Mouse (Mus musculus) cerebellum, adult 2 months (tissue): Measurements from ENCODE around the gene Cdh6. TPM values are rescaled to one million over a fixed set of nuclear protein-coding genes. Genes with fewer than 3 reads are reported as not detected.

ENCODE experiments used
- DNase-seq, 2 experiments: peaks; one replicate each; pipeline ENCODE4 v3.0.0; 2021
- H3K27ac ChIP-seq: fragments of 200-500 bp; 2 replicates; pipeline ENCODE4 v1.5.1; 2012; ENCODE audit warnings: low read length, control low read depth, inconsistent platforms; ENCODE audit not compliant: insufficient read depth
- H3K27me3 ChIP-seq: fragments of 200-500 bp; 2 replicates; pipeline ENCODE4 v1.6.1; 2012; ENCODE audit warnings: inconsistent platforms, mild to moderate bottlenecking, low read length, moderate library complexity; ENCODE audit not compliant: control insufficient read depth, insufficient read depth
- H3K4me1 ChIP-seq: fragments of 200-500 bp; 2 replicates; pipeline ENCODE4 v1.6.1; 2011; ENCODE audit warnings: low read length; ENCODE audit not compliant: control insufficient read depth, insufficient read depth
- H3K4me3 ChIP-seq: fragments of 200-500 bp; replicated peaks from 2 replicates; pipeline ENCODE3; 2011; ENCODE audit warnings: mild to moderate bottlenecking, low read depth, low read length, control low read depth; ENCODE audit not compliant: insufficient read depth
- CTCF ChIP-seq: fragments of 200-500 bp; IDR thresholded peaks from 2 replicates; pipeline ENCODE4 v1.5.1; 2011; ENCODE audit warnings: low read depth, mild to moderate bottlenecking, control low read depth, low read length, moderate library complexity, borderline replicate concordance; ENCODE audit not compliant: insufficient read depth
- POLR2A ChIP-seq: fragments of 200-500 bp; IDR thresholded peaks from 2 replicates; pipeline ENCODE4 v1.6.1; 2011; ENCODE audit warnings: low read length, control low read depth, borderline replicate concordance; ENCODE audit not compliant: insufficient read depth
- WGBS: fragments of 180-500 bp; shearing (Covaris S2); methylation state at CpG from one replicate; pipeline ENCODE4 v1.1.7; 2018; 5-methylcytosine and 5-hydroxymethylcytosine counted together
- polyA plus RNA-seq: library from polyadenylated mRNA; depleted of rRNA; stranded (reverse); fragments of >200 nt; gene quantifications from 2 replicates; pipeline ENCODE4 v1.2.3, GENCODE M21; 2012

Gene Cdh6
- polyA plus RNA-seq, 1 experiment, result 2.8 TPM

GRCm38 (mm10) chr15:13139662-13140061, 33.8 kb downstream of the Cdh6 start:
- Histone ChIP-seq H3K4me1 (no peaks in the 10 kb centered on the region), H3K27me3 (no peaks in the 10 kb centered on the region), H3K4me3 (no peak overlapping the region), H3K27ac (no peak overlapping the region)
- TF ChIP-seq POLR2A (no peak), CTCF (no peak)
- WGBS, result 81% methylated on average over 5 of the region's 5 CpGs
- no peak for DNase-seq

GRCm38 (mm10) chr15:13137166-13137565, 36.3 kb downstream of the Cdh6 start:
- DNase-seq, result no peak
- Histone ChIP-seq H3K4me3 (no peak overlapping the region), H3K27ac (no peak overlapping the region), H3K27me3 (no peaks in the 10 kb centered on the region), H3K4me1 (no peaks in the 10 kb centered on the region)
- TF ChIP-seq POLR2A (no peak), CTCF (no peak)
- WGBS, result 65% methylated on average over 6 of the region's 6 CpGs

- Histone ChIP-seq H3K27ac (no peak overlapping the region), H3K27me3 (no peaks in the 10 kb centered on the region), H3K4me3 (no peak overlapping the region), H3K4me1 (no peaks in the 10 kb centered on the region)
- peak in 1 of 2 experiments; percentile 25 for DNase-seq
- WGBS, result 70% methylated on average over 1 of the region's 1 CpGs
- TF ChIP-seq POLR2A (no peak), CTCF (peak; percentile 14; the same call in 1 of the 2 replicates)
These were observed 39.4 kb downstream of the Cdh6 start for GRCm38 (mm10) chr15:13134086-13134485.

GRCm38 (mm10) chr15:13133370-13133769, 40.1 kb downstream of the Cdh6 start:
- no peaks in the 10 kb centered on the region for H3K27me3 ChIP-seq
- 95% methylated on average over 8 of the region's 8 CpGs for WGBS

GRCm38 (mm10) chr15:13132493-13132892, 41.0 kb downstream of the Cdh6 start:
- Histone ChIP-seq H3K27ac (no peak overlapping the region), H3K4me3 (no peak overlapping the region), H3K4me1 (no peaks in the 10 kb centered on the region), H3K27me3 (no peaks in the 10 kb centered on the region)
- DNase-seq, result no peak
- 93% methylated on average over 3 of the region's 3 CpGs for WGBS
- TF ChIP-seq CTCF (no peak), POLR2A (no peak)

More at GRCm38 (mm10) chr15:13133370-13133769, 40.1 kb downstream of the Cdh6 start:
- TF ChIP-seq POLR2A, result no peak
- TF ChIP-seq CTCF, result no peak
- Histone ChIP-seq H3K27ac (no peak overlapping the region), H3K4me3 (no peak overlapping the region), H3K4me1 (no peaks in the 10 kb centered on the region)
- no peak for DNase-seq

GRCm38 (mm10) chr15:13130246-13130645, 43.2 kb downstream of the Cdh6 start:
- no peak overlapping the region for H3K27ac ChIP-seq
- DNase-seq, result no peak
- WGBS, result 78% methylated on average over 5 of the region's 5 CpGs

GRCm38 (mm10) chr15:13100341-13100740, 73.1 kb downstream of the Cdh6 start:
- no peak for TF ChIP-seq POLR2A
- no peak for TF ChIP-seq CTCF
- no peaks in the 10 kb centered on the region for H3K27me3 ChIP-seq
- H3K27ac ChIP-seq, result no peak overlapping the region
- H3K4me3 ChIP-seq, result no peak overlapping the region
- no peaks in the 10 kb centered on the region for H3K4me1 ChIP-seq
- DNase-seq, result no peak
- 95% methylated on average over 6 of the region's 6 CpGs for WGBS

More at GRCm38 (mm10) chr15:13130246-13130645, 43.2 kb downstream of the Cdh6 start:
- Histone ChIP-seq H3K4me1 (no peaks in the 10 kb centered on the region), H3K27me3 (no peaks in the 10 kb centered on the region), H3K4me3 (no peak overlapping the region)
- no peak for TF ChIP-seq POLR2A
- TF ChIP-seq CTCF, result no peak

- WGBS, result 16% methylated on average over 6 of the region's 6 CpGs
- Histone ChIP-seq H3K27me3 (no peaks in the 10 kb centered on the region), H3K4me3 (no peak overlapping the region), H3K4me1 (no peaks in the 10 kb centered on the region), H3K27ac (no peak overlapping the region)
- DNase-seq, result no peak
- TF ChIP-seq POLR2A (no peak), CTCF (no peak)
These were observed 75.6 kb downstream of the Cdh6 start for GRCm38 (mm10) chr15:13097861-13098260.

GRCm38 (mm10) chr15:13095406-13095805, 78.1 kb downstream of the Cdh6 start:
- Histone ChIP-seq H3K27ac (no peak overlapping the region), H3K4me1 (no peaks in the 10 kb centered on the region), H3K27me3 (no peaks in the 10 kb centered on the region), H3K4me3 (no peak overlapping the region)
- DNase-seq, result no peak
- WGBS, result 67% methylated on average over 9 of the region's 9 CpGs
- TF ChIP-seq POLR2A (no peak), CTCF (no peak)
